Mouse (Mus musculus): ENCODE results near the gene Kmt5b.

Gene Kmt5b

GRCm38 (mm10) chr19:3767276-3767780 is at the start of gene Kmt5b:
Gene Kmt5b, plus strand, starts transcription at chr19:3767421.
- no peak for DNase-seq (ENCODE audit: low spot score)

GRCm38 (mm10) chr19:3718481-3719361 is 48.5 kb upstream of the Kmt5b start:
- peak; percentile 47 for DNase-seq (ENCODE audit: low spot score)

DNA sequence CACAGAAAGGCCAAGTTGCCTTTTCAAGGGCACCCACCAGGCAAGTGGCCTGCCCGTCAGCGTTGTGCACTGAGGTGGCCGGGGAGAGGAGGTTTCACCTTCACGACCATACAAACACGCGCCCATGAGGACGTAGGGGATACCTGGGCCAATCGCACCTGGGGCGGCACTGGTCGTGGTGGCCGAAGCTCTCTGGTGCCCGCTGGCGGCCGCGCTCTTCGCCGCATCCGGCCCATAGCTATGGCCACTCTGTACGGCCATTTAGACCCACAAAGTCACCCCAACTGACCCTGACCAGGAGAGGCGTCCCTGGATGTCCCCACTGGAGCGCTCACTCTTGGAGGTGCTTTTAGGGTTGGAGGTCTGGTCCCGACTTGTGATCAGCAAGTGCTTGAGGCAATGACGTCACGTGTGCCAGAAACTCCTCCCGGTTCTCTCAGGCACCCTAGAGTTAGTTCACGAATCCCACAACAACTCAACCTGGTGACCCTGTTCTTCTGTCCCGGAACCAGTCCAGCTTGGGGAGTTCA is 47.8 kb upstream of the Kmt5b start:
- DNase-seq (ENCODE audit: low spot score), result peak; percentile 52

- no peak for DNase-seq (ENCODE audit: low spot score)
These were observed 44.1 kb upstream of the Kmt5b start for GRCm38 (mm10) chr19:3723170-3723569.

- DNase-seq (ENCODE audit: low spot score), result peak; percentile 35
These were observed 43.3 kb upstream of the Kmt5b start for GRCm38 (mm10) chr19:3723904-3724303.

DNA sequence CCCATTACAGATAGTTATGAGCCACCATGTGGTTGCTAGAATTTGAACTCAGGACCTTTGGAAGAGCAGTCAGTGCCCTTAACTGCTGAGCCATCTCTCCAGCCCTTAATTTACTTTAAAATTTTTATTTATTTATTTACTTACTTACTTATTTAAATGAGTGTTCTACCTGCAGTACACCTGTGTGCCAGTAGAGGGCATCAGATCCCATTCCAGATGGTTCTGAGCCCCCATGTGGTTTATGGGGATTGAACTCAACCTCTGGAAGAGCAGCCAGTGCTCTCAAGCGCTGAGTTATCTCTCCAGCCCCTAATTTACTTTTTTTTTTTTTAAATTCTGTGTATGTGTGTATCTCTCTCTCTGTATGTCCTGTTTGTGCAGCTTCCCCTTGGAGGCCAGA is 42.4 kb upstream of the Kmt5b start:
- DNase-seq (ENCODE audit: low spot score), result peak; percentile 40

GRCm38 (mm10) chr19:3728901-3729300 is 38.3 kb upstream of the Kmt5b start:
- no peak for DNase-seq (ENCODE audit: low spot score)

DNA sequence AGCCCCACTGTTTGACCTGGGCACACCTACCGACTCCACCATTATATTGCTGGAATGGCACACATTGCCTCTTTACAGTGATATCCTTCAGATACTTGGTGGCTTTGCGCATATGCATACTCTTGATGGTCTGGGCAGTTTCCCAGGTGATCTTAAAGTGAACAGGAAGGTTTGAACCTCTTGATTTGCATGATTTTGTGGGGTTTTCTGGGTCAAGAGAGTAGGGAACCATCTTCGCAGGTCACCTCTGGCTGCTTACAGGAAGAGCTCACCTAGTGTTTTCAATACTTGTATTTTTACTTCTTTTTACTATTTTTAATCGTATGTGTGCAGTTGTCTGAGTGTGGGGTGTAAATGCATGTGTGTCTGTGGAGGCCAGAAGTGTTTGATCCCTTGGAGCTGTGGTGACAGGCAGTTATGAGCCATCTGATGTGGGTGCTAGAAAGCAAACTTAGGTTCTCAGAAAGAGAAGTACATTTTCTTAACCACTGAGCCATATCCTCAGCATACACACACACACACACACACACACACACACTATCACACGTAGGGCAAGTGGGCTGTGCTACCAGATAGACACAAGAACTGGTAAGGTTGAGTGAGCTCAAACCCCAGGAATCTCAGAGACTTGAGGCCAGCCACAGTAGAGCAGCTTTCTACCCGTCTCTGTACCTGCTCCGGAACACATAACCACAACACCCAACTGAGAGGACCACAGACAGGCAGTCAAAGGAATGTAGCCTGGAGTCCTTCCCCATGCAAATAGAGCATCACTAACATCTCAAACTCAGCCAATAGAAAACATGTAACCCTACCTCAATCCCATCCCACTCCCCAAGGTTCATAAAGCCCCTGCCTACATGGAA is 36.2 kb upstream of the Kmt5b start:
- no peak for DNase-seq (ENCODE audit: low spot score)

- DNase-seq (ENCODE audit: low spot score), result no peak
These were observed 31.2 kb upstream of the Kmt5b start for GRCm38 (mm10) chr19:3736001-3736400.

GRCm38 (mm10) chr19:3739650-3740049 is 27.6 kb upstream of the Kmt5b start:
- no peak for DNase-seq (ENCODE audit: low spot score)

- no peak for DNase-seq (ENCODE audit: low spot score)
These were observed 24.5 kb upstream of the Kmt5b start for GRCm38 (mm10) chr19:3742716-3743115.

- DNase-seq (ENCODE audit: low spot score), result no peak
These were observed 23.9 kb upstream of the Kmt5b start for GRCm38 (mm10) chr19:3743362-3743761.

DNA sequence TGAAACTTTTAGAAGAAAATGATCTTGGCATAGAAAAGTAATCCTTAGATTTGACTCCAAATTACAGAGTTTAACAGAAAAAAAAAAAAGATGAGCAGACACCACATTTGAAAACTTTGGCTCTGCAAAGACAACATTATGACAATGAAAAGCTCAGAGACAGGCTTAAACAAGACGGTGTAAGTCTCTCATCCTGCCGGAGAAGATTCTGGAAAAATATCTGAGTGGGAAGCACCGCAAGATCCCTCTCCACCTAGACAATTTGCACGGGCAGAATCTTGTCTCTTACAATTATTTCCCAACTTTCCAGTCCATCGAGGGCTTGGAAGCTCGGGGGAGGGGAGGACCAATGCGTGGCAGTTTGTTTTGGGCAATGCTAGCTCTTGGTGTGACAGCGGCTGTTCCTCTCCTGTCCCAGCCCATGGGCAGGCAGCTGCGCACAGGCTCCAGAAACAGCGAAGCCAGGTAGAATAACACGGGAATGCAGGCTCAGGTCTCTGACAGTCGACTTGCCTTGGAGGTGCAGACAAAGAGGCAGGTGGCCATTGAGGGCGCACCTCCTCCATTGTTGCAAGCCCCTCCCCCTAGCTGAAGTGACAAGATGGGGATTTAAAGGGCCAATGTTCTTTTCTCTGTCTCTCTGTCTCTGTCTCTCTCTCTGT is 23.2 kb upstream of the Kmt5b start:
- no peak for DNase-seq (ENCODE audit: low spot score)

- no peak for DNase-seq (ENCODE audit: low spot score)
These were observed 14.5 kb upstream of the Kmt5b start for GRCm38 (mm10) chr19:3752621-3753239.

GRCm38 (mm10) chr19:3753240-3753633 is 14.0 kb upstream of the Kmt5b start:
- no peak for DNase-seq (ENCODE audit: low spot score)

- no peak for DNase-seq (ENCODE audit: low spot score)
These were observed 13.5 kb upstream of the Kmt5b start for GRCm38 (mm10) chr19:3753738-3754137.

- no peak for DNase-seq (ENCODE audit: low spot score)
These were observed 9.4 kb upstream of the Kmt5b start for GRCm38 (mm10) chr19:3757861-3758260.

GRCm38 (mm10) chr19:3765221-3765820 is 1.9 kb upstream of the Kmt5b start:
- DNase-seq (ENCODE audit: low spot score), result no peak

DNA sequence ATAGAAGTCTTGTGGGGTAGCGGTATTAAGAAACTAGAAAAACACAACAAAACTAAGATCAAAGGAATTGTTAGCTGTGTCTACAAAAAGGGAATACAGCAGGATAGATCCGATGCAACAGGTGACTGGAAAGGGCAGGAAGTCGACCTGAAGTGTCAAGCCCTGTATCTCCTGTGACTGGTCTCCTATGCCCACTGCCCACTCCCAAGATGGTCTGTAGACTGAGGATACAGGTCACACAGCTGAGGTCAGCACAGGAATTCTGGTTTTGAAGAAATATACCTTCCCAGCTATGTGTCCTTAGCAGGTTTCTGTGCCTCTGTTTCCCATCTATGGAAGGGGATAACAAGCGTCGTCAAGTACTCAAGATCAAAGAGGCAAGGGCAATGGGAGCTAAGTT is 843 bp upstream of the Kmt5b start:
- no peak for DNase-seq (ENCODE audit: low spot score)

DNA sequence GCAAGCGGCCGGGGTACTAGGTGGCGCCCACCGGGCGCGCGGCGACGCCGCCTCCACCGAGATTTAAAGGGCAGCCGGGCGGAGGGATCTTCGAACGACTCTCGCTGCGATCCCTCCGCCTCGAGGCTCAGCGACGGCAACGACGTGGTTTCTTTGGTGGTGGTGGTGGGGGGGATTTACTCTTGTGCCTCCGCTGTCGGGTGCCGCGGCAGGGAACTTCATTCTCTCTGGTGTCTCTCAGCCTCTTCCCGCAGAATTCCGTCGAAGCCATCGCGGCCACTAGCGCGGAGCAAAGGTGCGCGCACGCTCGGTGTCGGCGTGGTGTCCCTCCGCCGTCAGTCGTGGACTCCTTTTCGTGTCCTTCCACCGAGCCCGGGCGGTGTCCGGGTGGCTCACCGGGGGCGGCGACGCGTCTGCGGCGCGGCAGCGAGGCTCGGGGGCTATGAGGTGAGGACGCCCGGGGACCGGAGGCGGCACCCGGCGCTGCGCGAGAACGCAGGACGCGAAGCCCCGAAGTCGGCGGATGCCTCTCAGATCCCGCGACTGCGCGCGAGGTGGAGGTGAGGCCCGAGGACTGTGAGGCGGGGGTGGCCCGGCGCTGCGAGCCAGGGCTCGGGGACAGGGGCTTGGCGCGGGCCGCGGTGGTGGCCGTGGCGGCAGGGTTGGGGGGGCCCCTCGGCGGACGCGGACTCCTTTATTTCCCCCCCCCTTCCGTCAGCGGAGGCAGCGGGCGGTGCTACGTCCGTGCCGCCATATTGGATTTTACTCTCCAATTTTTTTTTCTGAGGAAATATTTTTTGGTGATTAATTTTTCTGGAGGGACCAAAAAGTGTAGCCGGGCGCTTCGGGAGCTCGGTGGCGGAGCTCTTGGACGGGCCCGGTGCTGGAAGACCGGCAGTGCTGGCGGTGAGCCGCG is 818 bp downstream of the Kmt5b start:
- peak; percentile 91 for DNase-seq (ENCODE audit: low spot score)
